Comparison of ENCODE assay signal across 8 mouse cellular contexts in the genomic region with DNA sequence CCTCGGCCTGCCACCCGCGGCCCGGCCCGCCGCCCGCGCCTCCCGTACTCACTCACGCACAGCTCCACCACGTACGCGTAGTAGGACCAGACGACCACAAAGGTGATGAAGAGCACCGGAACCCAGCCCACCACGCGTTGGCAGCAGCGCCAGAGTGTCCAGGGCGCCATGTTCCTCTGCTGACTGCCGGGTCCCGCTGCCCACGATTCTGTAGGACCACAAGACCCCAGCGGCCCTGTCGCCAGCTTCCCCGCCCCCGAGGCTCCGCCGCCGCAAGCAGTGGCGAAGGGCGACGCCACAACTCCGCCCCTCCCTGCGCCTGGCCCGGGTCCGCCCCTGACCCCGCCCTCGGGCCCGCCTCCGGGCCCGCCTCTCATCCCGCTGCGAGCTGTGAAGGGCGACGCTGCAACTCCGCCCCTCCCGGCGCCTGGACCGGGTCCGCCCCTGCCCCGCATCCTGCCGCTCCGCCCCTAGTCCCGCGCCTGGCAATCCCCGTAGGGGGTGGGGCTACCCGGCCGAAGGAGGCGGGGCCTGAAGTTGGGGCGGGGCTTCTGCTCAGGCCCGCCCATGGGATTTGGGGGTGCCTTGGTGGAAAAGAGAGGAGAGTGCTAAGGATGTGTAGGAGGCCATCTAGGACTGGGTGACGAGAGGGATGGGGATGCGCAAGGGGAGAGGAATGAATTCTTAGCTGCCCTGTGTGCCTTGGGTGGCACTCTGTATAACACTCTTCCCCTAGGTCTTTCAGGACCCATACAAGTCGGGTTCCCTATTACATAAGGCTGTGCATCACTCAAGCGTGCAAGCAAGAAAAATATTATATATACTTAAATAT. TPM values are rescaled to one million over a fixed set of nuclear protein-coding genes. Genes with fewer than 3 reads are reported as not detected.
DNase-seq lines count a peak whose midpoint lies in the region; ATAC-seq and TF ChIP-seq lines count a peak whose summit lies in the region.

A gene (minus strand): TSS at position 266 of the 832 bp plus-strand sequence.

- peak within 1 kb of the TSS; percentile 85 for H3K4me2 ChIP-seq in heart, embryonic 14.5 days (ENCODE audit: low read length)
- peak within 1 kb of the TSS; percentile 98 for H3K4me2 ChIP-seq in liver, embryonic 14.5 days (ENCODE audit: low read depth)
- H3K4me2 ChIP-seq in neural tube, embryonic 11.5 days (ENCODE audit: low read depth) = peak within 1 kb of the TSS; percentile 66
- H3K4me2 ChIP-seq in stomach, postnatal 0 days (replicated peaks; ENCODE audit: low read depth) = peak within 1 kb of the TSS; percentile 72

- H3K36me3 ChIP-seq in heart, embryonic 14.5 days (ENCODE audit: control insufficient read depth, insufficient read depth, low read length) = no peaks in the 10 kb centered on the region
- no peaks in the 10 kb centered on the region for H3K36me3 ChIP-seq in liver, embryonic 14.5 days (replicated peaks; ENCODE audit: control insufficient read depth, insufficient read depth, low read depth)
- H3K36me3 ChIP-seq in neural tube, embryonic 11.5 days (ENCODE audit: control insufficient read depth, insufficient read depth, low read length) = no peaks in the 10 kb centered on the region
- H3K36me3 ChIP-seq in stomach, postnatal 0 days (ENCODE audit: control insufficient read depth, insufficient read depth, low read length) = no peaks in the 10 kb centered on the region

- WGBS in heart, embryonic 14.5 days = 4% methylated on average over 59 of the region's 65 CpGs
- WGBS in liver, embryonic 14.5 days (ENCODE audit: insufficient replicate concordance) = 3% methylated on average over 63 of the region's 65 CpGs
- WGBS in neural tube, embryonic 11.5 days = 3% methylated on average over 51 of the region's 65 CpGs
- WGBS in stomach, postnatal 0 days = 3% methylated on average over 56 of the region's 65 CpGs

- ATAC-seq in heart, embryonic 14.5 days (ENCODE audit: insufficient number of reproducible peaks, insufficient read depth, low FRiP score, low read depth) = peak; percentile 98
- peak; percentile 98 for ATAC-seq in liver, embryonic 14.5 days (ENCODE audit: insufficient read depth)
- ATAC-seq in neural tube, embryonic 11.5 days (ENCODE audit: insufficient read depth, low FRiP score, low TSS enrichment) = peak; percentile 94
- peak; percentile 98 for ATAC-seq in stomach, postnatal 0 days (ENCODE audit: low FRiP score, low TSS enrichment)

- peak within 1 kb of the TSS; percentile 97 for H3K9ac ChIP-seq in heart, embryonic 14.5 days (ENCODE audit: low read length)
- peak within 1 kb of the TSS; percentile 82 for H3K9ac ChIP-seq in liver, embryonic 14.5 days (replicated peaks)
- peak within 1 kb of the TSS; percentile 94 for H3K9ac ChIP-seq in neural tube, embryonic 11.5 days (ENCODE audit: low read length)
- peak within 1 kb of the TSS; percentile 96 for H3K9ac ChIP-seq in stomach, postnatal 0 days (ENCODE audit: low read length)

- H3K27ac ChIP-seq in brown adipose tissue, adult 24 weeks (replicated peaks; ENCODE audit: low read depth, low read length) = peak within 1 kb of the TSS; percentile 63
- H3K27ac ChIP-seq in heart, embryonic 14.5 days (replicated peaks in 1 of 2; ENCODE audit: control insufficient read depth in 1 of 2, insufficient read depth in 1 of 2, low read depth in 2 of 2, low read length in 2 of 2) = peak within 1 kb of the TSS; percentile 79 to 91
- H3K27ac ChIP-seq in liver, embryonic 14.5 days = peak within 1 kb of the TSS; percentile 34; the same call in 1 of the 2 replicates
- H3K27ac ChIP-seq in neural tube, embryonic 11.5 days (ENCODE audit: low read depth, low read length) = peak within 1 kb of the TSS; percentile 70; the same call in 1 of the 2 replicates
- peak within 1 kb of the TSS; percentile 95 for H3K27ac ChIP-seq in stomach, postnatal 0 days (replicated peaks)

- H3K4me1 ChIP-seq in brown adipose tissue, adult 24 weeks (ENCODE audit: control insufficient read depth, insufficient read depth, insufficient read length, low read length) = 0 out of 2 replicates have a peak, but pooled peaks cover 5% of the 10 kb centered on the region
- peaks cover 2 to 9% of the 10 kb centered on the region in 2 experiments for H3K4me1 ChIP-seq in heart, embryonic 14.5 days (ENCODE audit: control insufficient read depth in 2 of 2, insufficient read depth in 2 of 2, low read length in 2 of 2)
- H3K4me1 ChIP-seq in liver, embryonic 14.5 days (replicated peaks; ENCODE audit: control insufficient read depth in 2 of 2, insufficient read depth in 2 of 2, low read length in 1 of 2) = peaks cover 3 to 5% of the 10 kb centered on the region in 2 experiments; a peak in 3 of 4 replicates
- 0 out of 2 replicates have a peak, but pooled peaks cover 2% of the 10 kb centered on the region for H3K4me1 ChIP-seq in neural tube, embryonic 11.5 days (ENCODE audit: control insufficient read depth, insufficient read depth, low read length)
- H3K4me1 ChIP-seq in stomach, postnatal 0 days (replicated peaks; ENCODE audit: control insufficient read depth, insufficient read depth) = no peaks in the 10 kb centered on the region

- no peak for TF ChIP-seq EP300 in liver, embryonic 14.5 days (IDR thresholded peaks at IDR 0.05; ENCODE audit: low read depth)
- no peak for TF ChIP-seq EP300 in stomach, postnatal 0 days (optimal IDR thresholded peaks at IDR 0.05)

- H3K9me3 ChIP-seq in heart, embryonic 14.5 days (ENCODE audit: control insufficient read depth, low read length) = no peaks in the 10 kb centered on the region
- no peaks in the 10 kb centered on the region for H3K9me3 ChIP-seq in liver, embryonic 14.5 days (ENCODE audit: control insufficient read depth, low read length)
- no peaks in the 10 kb centered on the region for H3K9me3 ChIP-seq in neural tube, embryonic 11.5 days (ENCODE audit: control insufficient read depth, low read length)
- no peaks in the 10 kb centered on the region for H3K9me3 ChIP-seq in stomach, postnatal 0 days (ENCODE audit: control insufficient read depth, low read length)

- H3K4me3 ChIP-seq in brown adipose tissue, adult 24 weeks (ENCODE audit: insufficient read depth, low read depth, low read length) = peak within 1 kb of the TSS; percentile 97
- H3K4me3 ChIP-seq in heart, embryonic 14.5 days (ENCODE audit: control insufficient read depth in 1 of 2, insufficient read depth in 1 of 2, low read depth in 1 of 2, low read length in 2 of 2) = peak within 1 kb of the TSS; percentile 76 to 96
- H3K4me3 ChIP-seq in liver, embryonic 14.5 days (ENCODE audit: insufficient read depth in 1 of 2, low read depth in 2 of 2, low read length in 2 of 2) = peak within 1 kb of the TSS; percentile 77 to 85
- H3K4me3 ChIP-seq in neural tube, embryonic 11.5 days (ENCODE audit: low read depth, low read length) = peak within 1 kb of the TSS; percentile 90
- H3K4me3 ChIP-seq in stomach, postnatal 0 days (ENCODE audit: low read depth, low read length) = peak within 1 kb of the TSS; percentile 96

- peak; percentile 98 for DNase-seq in CD4-positive, CD25-positive, alpha-beta regulatory T cell, adult 2 months (ENCODE audit: low read depth, low spot score)
- peak; percentile 80 for DNase-seq in fibroblast of lung, adult 2 months (ENCODE audit: low read depth)
- peak; percentile 97 for DNase-seq in kidney, postnatal 14 days
- DNase-seq in liver, embryonic 14.5 days (ENCODE audit: low read depth in 3 of 3, low spot score in 3 of 3) = peak; percentile 83 to 87 (median 85)
- DNase-seq in neural tube, embryonic 11.5 days (ENCODE audit: low spot score) = peak; percentile 99
- peak; percentile 99 for DNase-seq in stomach, postnatal 0 days (ENCODE audit: low spot score)

- TF ChIP-seq CTCF in liver, embryonic 14.5 days (IDR thresholded peaks at IDR 0.05; ENCODE audit: low read depth) = no peak
- no peak for TF ChIP-seq CTCF in stomach, postnatal 0 days (IDR thresholded peaks at IDR 0.05; ENCODE audit: low read depth)

- H3K27me3 ChIP-seq in heart, embryonic 14.5 days (ENCODE audit: control insufficient read depth, insufficient read depth, low read length) = no peaks in the 10 kb centered on the region
- H3K27me3 ChIP-seq in liver, embryonic 14.5 days (ENCODE audit: control insufficient read depth, insufficient read depth, low read length) = no peaks in the 10 kb centered on the region
- H3K27me3 ChIP-seq in neural tube, embryonic 11.5 days (ENCODE audit: control insufficient read depth, insufficient read depth, low read length) = no peaks in the 10 kb centered on the region
- no peaks in the 10 kb centered on the region for H3K27me3 ChIP-seq in stomach, postnatal 0 days (ENCODE audit: control insufficient read depth, insufficient read depth, low read length)

RNA-seq across cellular contexts. Expression of the gene that starts here (rescaled TPM):
- polyA plus RNA-seq in brown adipose tissue, adult 24 weeks (2012; ENCODE audit: insufficient read depth, insufficient read length, missing spikeins) = 5.1 and 11.0 TPM in 2 replicates
- polyA plus RNA-seq in heart, embryonic 14.5 days (2014; fragmentation: Nextera tagmentation; extraction: Ambion mirVana) = 31.3 and 38.0 TPM in 2 replicates
- polyA plus RNA-seq in liver, embryonic 14.5 days (2012; rRNA removed) = 1.9 and 3.4 TPM in 2 replicates
- polyA plus RNA-seq in liver, embryonic 14.5 days (2014; fragmentation: Nextera tagmentation; extraction: Ambion mirVana) = 6.6 and 7.6 TPM in 2 replicates
- 50.7 and 58.0 TPM in 2 replicates for polyA plus RNA-seq in neural tube, embryonic 11.5 days (2014; fragmentation: Nextera tagmentation; extraction: Ambion mirVana)
- polyA plus RNA-seq in stomach, postnatal 0 days (2015; fragmentation: Nextera tagmentation; extraction: Ambion mirVana) = 46.0 and 48.6 TPM in 2 replicates

Comparison
In these comparisons a context has a peak if more than half of its experiments do, and no peak if none do; other contexts are left out.
1. Peak in every context shown above with its lines: DNase-seq, ATAC-seq, H3K4me3 ChIP-seq and H3K27ac ChIP-seq.
2. H3K27ac ChIP-seq: peak in every context shown above with its lines; median percentile 95 in stomach, postnatal 0 days; 85 in heart, embryonic 14.5 days; 70 in neural tube, embryonic 11.5 days; 63 in brown adipose tissue, adult 24 weeks; 34 in liver, embryonic 14.5 days.